Mouse (Mus musculus) cerebellum, adult 2 months (tissue): ENCODE data around the gene Fat1. TPM values are rescaled to one million over a fixed set of nuclear protein-coding genes. Genes with fewer than 3 reads are reported as not detected.

ENCODE experiments used
- DNase-seq, 2 experiments: peaks; one replicate each; pipeline ENCODE4 v3.0.0; 2021
- H3K27ac ChIP-seq: fragments of 200-500 bp; 2 replicates; pipeline ENCODE4 v1.5.1; 2012; ENCODE audit warnings: low read length, control low read depth, inconsistent platforms; ENCODE audit not compliant: insufficient read depth
- H3K27me3 ChIP-seq: fragments of 200-500 bp; 2 replicates; pipeline ENCODE4 v1.6.1; 2012; ENCODE audit warnings: inconsistent platforms, mild to moderate bottlenecking, low read length, moderate library complexity; ENCODE audit not compliant: control insufficient read depth, insufficient read depth
- H3K4me1 ChIP-seq: fragments of 200-500 bp; 2 replicates; pipeline ENCODE4 v1.6.1; 2011; ENCODE audit warnings: low read length; ENCODE audit not compliant: control insufficient read depth, insufficient read depth
- H3K4me3 ChIP-seq: fragments of 200-500 bp; replicated peaks from 2 replicates; pipeline ENCODE3; 2011; ENCODE audit warnings: mild to moderate bottlenecking, low read depth, low read length, control low read depth; ENCODE audit not compliant: insufficient read depth
- CTCF ChIP-seq: fragments of 200-500 bp; IDR thresholded peaks from 2 replicates; pipeline ENCODE4 v1.5.1; 2011; ENCODE audit warnings: low read depth, mild to moderate bottlenecking, control low read depth, low read length, moderate library complexity, borderline replicate concordance; ENCODE audit not compliant: insufficient read depth
- POLR2A ChIP-seq: fragments of 200-500 bp; IDR thresholded peaks from 2 replicates; pipeline ENCODE4 v1.6.1; 2011; ENCODE audit warnings: low read length, control low read depth, borderline replicate concordance; ENCODE audit not compliant: insufficient read depth
- WGBS: fragments of 180-500 bp; shearing (Covaris S2); methylation state at CpG from one replicate; pipeline ENCODE4 v1.1.7; 2018; 5-methylcytosine and 5-hydroxymethylcytosine counted together
- polyA plus RNA-seq: library from polyadenylated mRNA; depleted of rRNA; stranded (reverse); fragments of >200 nt; gene quantifications from 2 replicates; pipeline ENCODE4 v1.2.3, GENCODE M21; 2012

The Fat1 gene
- polyA plus RNA-seq, 1 experiment: 106 TPM

DNA sequence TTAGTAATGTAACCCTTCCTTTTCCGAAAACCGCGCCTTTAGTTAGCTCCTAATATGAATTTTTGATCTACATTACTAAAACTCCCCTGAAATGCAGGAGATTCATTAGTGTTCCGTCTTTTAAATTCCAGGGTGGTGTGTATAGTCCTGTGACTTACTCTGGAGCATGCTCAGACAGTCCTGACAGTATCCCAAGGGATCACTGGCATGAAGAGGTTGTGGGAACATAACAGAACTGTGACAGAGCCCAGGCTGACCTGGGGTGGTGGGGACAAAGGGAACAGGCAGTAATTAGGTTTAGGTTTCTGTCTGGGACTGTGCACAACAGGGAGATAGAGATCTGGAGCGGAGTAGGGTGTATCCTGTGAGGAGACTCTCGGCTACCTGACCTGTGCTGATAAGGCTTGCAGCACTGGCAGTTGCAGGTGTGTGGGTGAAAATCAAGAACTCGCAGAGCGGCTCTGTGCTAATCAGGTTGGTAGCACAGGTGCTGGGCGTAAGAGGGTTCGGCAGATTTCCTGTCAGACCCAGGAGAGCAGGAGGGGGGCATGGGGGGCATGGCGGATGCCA, 79.3 kb downstream of the Fat1 start:
- no peak overlapping the region for H3K27ac ChIP-seq
- no peak for DNase-seq
- WGBS: 83% methylated on average over 11 of the region's 11 CpGs
- H3K4me3 ChIP-seq: no peak overlapping the region
- TF ChIP-seq POLR2A (no peak), CTCF (no peak)
- no peaks in the 10 kb centered on the region for H3K4me1 ChIP-seq
- H3K27me3 ChIP-seq: no peaks in the 10 kb centered on the region

DNA sequence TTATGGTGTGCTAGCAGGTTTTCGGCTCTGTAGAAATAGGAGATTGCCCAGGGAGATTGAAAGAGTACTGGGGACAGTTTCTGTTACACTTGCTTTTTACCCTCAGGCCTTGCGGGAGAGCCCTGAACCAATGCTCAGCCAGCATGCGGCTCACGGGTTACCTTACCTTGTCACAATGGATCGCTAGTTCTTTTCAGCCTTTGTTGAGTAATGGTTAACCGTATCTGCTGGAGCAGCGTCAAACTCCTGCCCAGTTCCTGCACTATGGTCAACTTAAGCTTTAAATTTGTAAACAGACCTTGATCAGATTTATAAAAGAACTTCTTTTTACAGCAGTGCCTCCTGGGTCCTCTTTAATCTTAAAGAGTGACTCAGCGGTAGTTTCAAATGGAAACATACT, 80.6 kb downstream of the Fat1 start:
- Histone ChIP-seq H3K27me3 (no peaks in the 10 kb centered on the region), H3K4me3 (no peak overlapping the region), H3K4me1 (peaks cover 2% of the 10 kb centered on the region; the same call in 1 of the 2 replicates), H3K27ac (no peak overlapping the region)
- 87% methylated on average over 8 of the region's 8 CpGs for WGBS
- TF ChIP-seq CTCF (no peak), POLR2A (no peak)
- DNase-seq: no peak

DNA sequence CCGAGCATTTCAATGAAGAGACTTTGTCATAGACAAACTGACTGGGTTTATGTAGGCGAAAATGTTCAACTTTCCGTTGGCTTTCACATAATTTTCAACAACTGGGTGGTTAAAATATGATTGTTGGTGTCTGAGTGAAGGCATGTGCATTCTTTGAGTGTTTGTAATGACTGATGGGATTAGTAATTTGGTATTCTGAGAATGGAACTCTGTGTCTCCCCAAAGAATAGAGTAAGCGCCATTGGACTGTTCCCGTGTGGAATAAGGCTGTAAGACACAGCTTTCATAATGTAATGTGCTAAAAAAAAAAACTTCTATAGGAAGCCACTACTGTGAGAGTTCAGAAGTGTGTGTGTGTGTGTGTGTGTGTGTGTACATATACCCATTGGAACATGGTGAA, 84.0 kb downstream of the Fat1 start:
- peaks cover 15% of the 10 kb centered on the region for H3K4me1 ChIP-seq
- 85% methylated on average over 5 of the region's 5 CpGs for WGBS
- TF ChIP-seq POLR2A (no peak), CTCF (no peak)
- H3K4me3 ChIP-seq: no peak overlapping the region
- H3K27ac ChIP-seq: no peak overlapping the region
- no peak for DNase-seq
- no peaks in the 10 kb centered on the region for H3K27me3 ChIP-seq

DNA sequence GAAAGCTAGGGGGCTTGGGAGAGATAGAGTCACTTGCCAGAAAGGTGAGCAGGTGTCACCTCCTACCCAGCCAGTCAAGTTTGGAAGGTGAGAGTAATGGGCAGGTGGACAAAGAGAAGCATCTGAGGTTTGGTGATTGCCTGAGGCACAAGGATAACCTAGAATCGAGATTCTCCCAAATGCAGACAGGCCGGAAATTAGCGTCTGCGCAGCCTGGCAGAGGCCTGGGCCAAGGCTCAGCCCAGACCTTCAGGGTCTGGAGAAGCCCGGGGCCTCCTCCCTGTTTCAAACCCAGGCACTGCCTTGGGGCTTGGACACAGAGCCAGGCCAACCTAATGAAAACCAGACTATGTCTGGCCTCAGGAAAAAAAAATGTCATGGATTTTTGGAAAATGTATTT, 85.9 kb downstream of the Fat1 start:
- WGBS: 11% methylated on average over 5 of the region's 5 CpGs
- Histone ChIP-seq H3K4me1 (peaks cover 15% of the 10 kb centered on the region), H3K27me3 (no peaks in the 10 kb centered on the region), H3K27ac (peak overlapping the region; percentile 43), H3K4me3 (no peak overlapping the region)
- peak; percentile 57 to 66 for DNase-seq
- no peak for TF ChIP-seq CTCF

DNA sequence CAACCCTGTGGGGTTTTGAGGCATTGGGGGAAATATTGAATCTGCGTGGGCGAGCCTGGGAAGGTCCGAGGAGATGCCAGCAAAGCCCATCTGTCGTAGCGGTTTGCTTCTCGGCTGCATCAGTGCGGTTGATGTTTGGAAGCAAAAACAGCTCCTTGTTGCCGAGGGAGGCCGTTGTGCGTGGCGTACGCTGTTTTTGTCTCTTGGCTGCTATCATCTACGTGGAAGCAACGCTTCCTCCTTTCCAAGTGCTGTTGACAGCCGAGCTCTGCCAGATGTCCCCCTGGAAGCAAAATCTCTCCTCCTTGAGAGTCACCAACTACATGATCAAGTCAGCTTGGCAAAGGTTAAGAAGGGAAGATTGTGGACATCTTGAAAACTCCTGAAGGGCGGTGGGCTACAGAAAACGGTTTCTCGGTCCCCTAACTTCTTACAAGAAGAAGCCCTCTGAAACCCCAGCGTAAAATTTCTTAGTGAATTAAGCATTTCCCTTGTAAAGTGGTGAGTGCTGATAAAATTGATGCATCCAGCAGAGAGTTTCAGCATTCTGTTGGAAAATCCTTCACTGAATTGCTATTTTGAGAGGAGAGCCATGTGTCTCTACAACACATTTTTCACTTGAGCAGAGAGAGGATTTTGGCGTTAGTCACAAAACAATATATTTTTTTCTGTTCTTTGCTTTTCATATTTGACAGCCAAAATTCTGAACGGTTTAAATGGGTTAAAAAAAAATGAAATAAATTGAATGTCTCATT, 86.8 kb downstream of the Fat1 start:
- 11% methylated on average over 21 of the region's 21 CpGs for WGBS

DNA sequence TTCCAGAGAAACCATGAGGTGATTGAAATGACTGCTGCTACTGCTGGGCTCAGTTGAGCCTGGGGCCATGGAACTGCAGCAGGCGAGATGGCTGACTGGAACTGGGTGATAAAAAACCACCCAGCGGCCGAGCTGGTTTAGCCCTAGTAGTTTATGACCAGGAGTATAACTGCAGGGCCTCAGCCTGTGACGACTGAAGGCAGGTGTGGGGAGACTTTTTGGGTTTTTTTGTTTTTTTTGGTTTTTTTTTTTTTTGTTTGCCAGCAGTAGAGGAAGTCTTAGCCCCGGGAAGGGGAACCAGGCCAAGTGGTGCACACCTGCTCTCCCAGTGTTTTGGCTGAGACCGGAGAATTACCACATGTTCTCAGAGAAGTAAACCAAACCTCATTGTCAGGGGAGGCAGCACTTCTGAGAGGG, 92.8 kb downstream of the Fat1 start:
- Histone ChIP-seq H3K27me3 (no peaks in the 10 kb centered on the region), H3K4me1 (peaks cover 11% of the 10 kb centered on the region; the same call in 1 of the 2 replicates), H3K4me3 (no peak overlapping the region), H3K27ac (no peak overlapping the region)
- WGBS: 34% methylated on average over 6 of the region's 6 CpGs
- DNase-seq: peak; percentile 45 to 59
- TF ChIP-seq CTCF (no peak), POLR2A (no peak)

More for the DNA sequence above, 86.8 kb downstream of the Fat1 start:
- no peaks in the 10 kb centered on the region for H3K27me3 ChIP-seq
- H3K4me1 ChIP-seq: peaks cover 15% of the 10 kb centered on the region
- H3K4me3 ChIP-seq: peak overlapping the region; percentile 23
- peak; percentile 83 to 87 for DNase-seq
- TF ChIP-seq CTCF: no peak
- no peak for TF ChIP-seq POLR2A
- peak overlapping the region; percentile 43 for H3K27ac ChIP-seq

DNA sequence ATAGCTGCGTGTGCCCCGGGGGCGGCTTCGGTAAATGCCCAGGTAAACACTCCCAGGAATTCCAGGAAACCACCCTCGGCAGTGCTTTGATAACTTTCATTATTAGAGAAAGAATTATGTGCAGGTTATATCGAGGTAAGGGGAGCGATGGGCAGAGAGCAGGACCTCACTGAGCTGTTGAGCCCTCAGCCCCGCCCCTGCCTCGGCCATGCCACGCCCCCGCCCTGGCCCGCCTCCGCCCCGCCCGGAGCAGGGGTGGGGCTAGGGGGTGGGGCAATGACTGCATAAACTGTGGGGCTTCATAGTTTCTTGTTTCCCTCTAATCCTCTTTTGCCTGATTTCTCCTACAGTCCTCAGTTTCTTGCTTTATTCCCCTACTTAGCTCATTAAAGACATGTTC, 103.1 kb downstream of the Fat1 start:
- H3K4me3 ChIP-seq: no peak overlapping the region
- no peak for DNase-seq
- no peak overlapping the region for H3K27ac ChIP-seq
- H3K4me1 ChIP-seq: peaks cover 4% of the 10 kb centered on the region; the same call in 1 of the 2 replicates
- WGBS: 89% methylated on average over 15 of the region's 15 CpGs
- H3K27me3 ChIP-seq: no peaks in the 10 kb centered on the region
- no peak for TF ChIP-seq CTCF
- no peak for TF ChIP-seq POLR2A

DNA sequence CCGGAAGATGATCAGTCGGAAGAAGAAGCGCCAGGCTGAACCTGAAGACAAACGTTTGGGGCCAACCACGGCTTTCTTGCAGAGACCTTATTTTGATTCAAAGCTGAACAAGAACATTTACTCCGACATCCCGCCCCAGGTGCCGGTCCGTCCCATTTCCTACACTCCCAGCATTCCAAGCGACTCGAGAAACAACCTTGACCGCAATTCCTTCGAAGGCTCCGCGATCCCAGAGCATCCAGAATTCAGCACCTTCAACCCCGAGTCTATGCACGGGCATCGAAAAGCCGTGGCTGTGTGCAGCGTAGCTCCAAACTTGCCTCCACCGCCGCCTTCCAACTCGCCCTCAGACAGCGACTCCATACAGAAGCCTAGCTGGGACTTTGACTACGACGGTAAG, 108.9 kb downstream of the Fat1 start:
- Histone ChIP-seq H3K27me3 (no peaks in the 10 kb centered on the region), H3K4me1 (no peaks in the 10 kb centered on the region), H3K4me3 (no peak overlapping the region), H3K27ac (no peak overlapping the region)
- TF ChIP-seq CTCF (no peak), POLR2A (no peak)
- no peak for DNase-seq
- 97% methylated on average over 26 of the region's 26 CpGs for whole genome bisulfite sequencing
